Mouse (Mus musculus) hindbrain, embryonic 14.5 days (tissue): ENCODE measurements around the gene Cbx7. TPM values are rescaled to one million over a fixed set of nuclear protein-coding genes. Genes with fewer than 3 reads are reported as not detected.

ENCODE experiments used
- ATAC-seq: fragments of 200-750 bp; cut with Nextera tagmentation; 2 replicates; pipeline ENCODE4 v1.8.0; 2017; ENCODE audit warnings: moderate number of reproducible peaks, mild to moderate bottlenecking, moderate TSS enrichment, moderate library complexity; ENCODE audit not compliant: low FRiP score
- DNase-seq: peaks from one replicate; pipeline ENCODE4 v3.0.0-alpha.2; 2015; ENCODE audit warnings: low spot score
- H3K27ac ChIP-seq: fragments of 300-500 bp; sonication (generic); 2 replicates; pipeline ENCODE4 v1.5.1; 2014; ENCODE audit warnings: mild to moderate bottlenecking, moderate library complexity
- H3K27me3 ChIP-seq: fragments of 300-500 bp; sonication (generic); 2 replicates; pipeline ENCODE4 v1.6.1; 2014; ENCODE audit warnings: mild to moderate bottlenecking, low read length, mixed read lengths; ENCODE audit not compliant: control insufficient read depth, insufficient read depth
- H3K36me3 ChIP-seq: fragments of 300-500 bp; sonication (generic); replicated peaks from 2 replicates; pipeline ENCODE4 v1.6.1; 2014; ENCODE audit not compliant: control insufficient read depth, insufficient read depth
- H3K4me1 ChIP-seq: fragments of 300-500 bp; sonication (generic); replicated peaks from 2 replicates; pipeline ENCODE4 v1.6.1; 2014; ENCODE audit warnings: antibody characterized with exemption, low read length, mixed read lengths; ENCODE audit not compliant: control insufficient read depth, insufficient read depth
- H3K4me2 ChIP-seq: fragments of 300-500 bp; sonication (generic); replicated peaks from 2 replicates; pipeline ENCODE4 v1.6.1; 2014; ENCODE audit warnings: mild to moderate bottlenecking, moderate library complexity
- H3K4me3 ChIP-seq: fragments of 300-500 bp; sonication (generic); replicated peaks from 2 replicates; pipeline ENCODE4 v1.5.1; 2014; ENCODE audit warnings: mild to moderate bottlenecking, low read length
- H3K9ac ChIP-seq: fragments of 300-500 bp; sonication (generic); 2 replicates; pipeline ENCODE4 v1.6.1; 2014
- H3K9me3 ChIP-seq: fragments of 300-500 bp; sonication (generic); 2 replicates; pipeline ENCODE4 v1.6.1; 2016; ENCODE audit warnings: low read length; ENCODE audit not compliant: control insufficient read depth
- WGBS: fragments of 180-500 bp; shearing (Covaris S2); extraction: QIAGEN DNeasy Blood & Tissue Kit; methylation state at CpG from one replicate; pipeline ENCODE4 v1.1.7; 2014; 5-methylcytosine and 5-hydroxymethylcytosine counted together
- polyA plus RNA-seq: library from polyadenylated mRNA; unstranded; fragments of >200 nt; fragmentation: Nextera tagmentation; extraction: Ambion mirVana; gene quantifications from 2 replicates; pipeline ENCODE4 v1.2.1, GENCODE M21; 2014

Cbx7 gene
- polyA plus RNA-seq, 1 experiment from 2014 or later: 4.0 TPM

GRCm38 (mm10) chr15:79934776-79935175 lies 36.1 kb downstream of the Cbx7 start:
- Histone ChIP-seq H3K4me2 (peak overlapping the region; percentile 66), H3K36me3 (no peaks in the 10 kb centered on the region), H3K27me3 (peaks cover 10% of the 10 kb centered on the region; the same call in 1 of the 2 replicates)

GRCm38 (mm10) chr15:79933670-79934514 lies 37.0 kb downstream of the Cbx7 start:
- DNase-seq: no peak
- Histone ChIP-seq H3K27me3 (peaks cover 10% of the 10 kb centered on the region; the same call in 1 of the 2 replicates), H3K4me2 (peak overlapping the region; percentile 66), H3K4me1 (peaks cover 7% of the 10 kb centered on the region), H3K9me3 (no peaks in the 10 kb centered on the region), H3K4me3 (peak overlapping the region; percentile 5; the same call in 1 of the 2 replicates), H3K36me3 (no peaks in the 10 kb centered on the region), H3K9ac (peak overlapping the region; percentile 12; the same call in 1 of the 2 replicates), H3K27ac (no peak overlapping the region)
- no peak for ATAC-seq
- 2% methylated on average over 22 of the region's 22 CpGs for WGBS

More at GRCm38 (mm10) chr15:79934776-79935175, 36.1 kb downstream of the Cbx7 start:
- 4% methylated on average over 10 of the region's 10 CpGs for WGBS
- no peak for ATAC-seq
- Histone ChIP-seq H3K4me3 (no peak overlapping the region), H3K4me1 (peaks cover 7% of the 10 kb centered on the region), H3K9me3 (no peaks in the 10 kb centered on the region), H3K9ac (peak overlapping the region; percentile 21; the same call in 1 of the 2 replicates), H3K27ac (no peak overlapping the region)
- no peak for DNase-seq

GRCm38 (mm10) chr15:79933052-79933669 lies 37.8 kb downstream of the Cbx7 start:
- no peak for DNase-seq
- WGBS: 5% methylated on average over 22 of the region's 22 CpGs
- peak overlapping the region; percentile 51 for H3K4me3 ChIP-seq
- peak overlapping the region; percentile 66 for H3K4me2 ChIP-seq
- peak; percentile 47; the same call in 1 of the 2 replicates for ATAC-seq
- no peaks in the 10 kb centered on the region for H3K9me3 ChIP-seq
- peak overlapping the region; percentile 12; the same call in 1 of the 2 replicates for H3K9ac ChIP-seq
- H3K27me3 ChIP-seq: peaks cover 10% of the 10 kb centered on the region; the same call in 1 of the 2 replicates
- H3K27ac ChIP-seq: no peak overlapping the region
- H3K4me1 ChIP-seq: peaks cover 8% of the 10 kb centered on the region
- H3K36me3 ChIP-seq: no peaks in the 10 kb centered on the region

GRCm38 (mm10) chr15:79932323-79932987 lies 38.5 kb downstream of the Cbx7 start:
- WGBS: under 1% methylated on average over 61 of the region's 62 CpGs
- Histone ChIP-seq H3K4me2 (peak overlapping the region; percentile 66), H3K4me1 (peaks cover 13% of the 10 kb centered on the region), H3K27ac (no peak overlapping the region), H3K4me3 (peak overlapping the region; percentile 51), H3K9ac (peak overlapping the region; percentile 63), H3K27me3 (peaks cover 10% of the 10 kb centered on the region; the same call in 1 of the 2 replicates), H3K9me3 (no peaks in the 10 kb centered on the region), H3K36me3 (no peaks in the 10 kb centered on the region)
- ATAC-seq (peak; percentile 64), DNase-seq (peak; percentile 82)

- Histone ChIP-seq H3K27me3 (peaks cover 10% of the 10 kb centered on the region; the same call in 1 of the 2 replicates), H3K36me3 (no peaks in the 10 kb centered on the region), H3K4me3 (peak overlapping the region; percentile 51), H3K9ac (no peak overlapping the region), H3K4me2 (peak overlapping the region; percentile 66), H3K27ac (no peak overlapping the region), H3K4me1 (peaks cover 19% of the 10 kb centered on the region), H3K9me3 (no peaks in the 10 kb centered on the region)
- 24% methylated on average over 13 of the region's 13 CpGs for WGBS
- no peak for ATAC-seq
- no peak for DNase-seq
These were observed 39.3 kb downstream of the Cbx7 start for GRCm38 (mm10) chr15:79931496-79932141.

GRCm38 (mm10) chr15:79929734-79930133 lies 41.2 kb downstream of the Cbx7 start:
- ATAC-seq (no peak), DNase-seq (no peak)
- WGBS: 91% methylated on average over 3 of the region's 3 CpGs
- Histone ChIP-seq H3K27ac (no peak overlapping the region), H3K27me3 (peaks cover 10% of the 10 kb centered on the region; the same call in 1 of the 2 replicates), H3K9me3 (no peaks in the 10 kb centered on the region), H3K4me3 (no peak overlapping the region), H3K36me3 (no peaks in the 10 kb centered on the region), H3K9ac (no peak overlapping the region), H3K4me1 (peaks cover 19% of the 10 kb centered on the region), H3K4me2 (no peak overlapping the region)

GRCm38 (mm10) chr15:79928736-79929135 lies 42.2 kb downstream of the Cbx7 start:
- Histone ChIP-seq H3K4me3 (no peak overlapping the region), H3K27me3 (peaks cover 10% of the 10 kb centered on the region; the same call in 1 of the 2 replicates), H3K27ac (no peak overlapping the region), H3K9ac (no peak overlapping the region), H3K9me3 (no peaks in the 10 kb centered on the region), H3K4me1 (peaks cover 11% of the 10 kb centered on the region; the same call in 1 of the 2 replicates), H3K36me3 (no peaks in the 10 kb centered on the region), H3K4me2 (no peak overlapping the region)
- DNase-seq (no peak), ATAC-seq (no peak)
- WGBS: 83% methylated on average over 2 of the region's 2 CpGs

- H3K27ac ChIP-seq: 0 out of 2 replicates have a peak overlapping the region, but pooled peaks have one; percentile 58
- ATAC-seq (no peak), DNase-seq (no peak)
- peak overlapping the region; percentile 63 for H3K9ac ChIP-seq
- no peaks in the 10 kb centered on the region for H3K36me3 ChIP-seq
- H3K9me3 ChIP-seq: no peaks in the 10 kb centered on the region
- peak overlapping the region; percentile 81 for H3K4me2 ChIP-seq
- H3K4me1 ChIP-seq: peaks cover 11% of the 10 kb centered on the region; the same call in 1 of the 2 replicates
- H3K4me3 ChIP-seq: peak overlapping the region; percentile 46
- WGBS: 87% methylated on average over 3 of the region's 3 CpGs
- peaks cover 5% of the 10 kb centered on the region; the same call in 1 of the 2 replicates for H3K27me3 ChIP-seq
These were observed 42.6 kb downstream of the Cbx7 start for GRCm38 (mm10) chr15:79928316-79928715.
